12 mouse cellular contexts compared by ENCODE assay signal in the genomic region with DNA sequence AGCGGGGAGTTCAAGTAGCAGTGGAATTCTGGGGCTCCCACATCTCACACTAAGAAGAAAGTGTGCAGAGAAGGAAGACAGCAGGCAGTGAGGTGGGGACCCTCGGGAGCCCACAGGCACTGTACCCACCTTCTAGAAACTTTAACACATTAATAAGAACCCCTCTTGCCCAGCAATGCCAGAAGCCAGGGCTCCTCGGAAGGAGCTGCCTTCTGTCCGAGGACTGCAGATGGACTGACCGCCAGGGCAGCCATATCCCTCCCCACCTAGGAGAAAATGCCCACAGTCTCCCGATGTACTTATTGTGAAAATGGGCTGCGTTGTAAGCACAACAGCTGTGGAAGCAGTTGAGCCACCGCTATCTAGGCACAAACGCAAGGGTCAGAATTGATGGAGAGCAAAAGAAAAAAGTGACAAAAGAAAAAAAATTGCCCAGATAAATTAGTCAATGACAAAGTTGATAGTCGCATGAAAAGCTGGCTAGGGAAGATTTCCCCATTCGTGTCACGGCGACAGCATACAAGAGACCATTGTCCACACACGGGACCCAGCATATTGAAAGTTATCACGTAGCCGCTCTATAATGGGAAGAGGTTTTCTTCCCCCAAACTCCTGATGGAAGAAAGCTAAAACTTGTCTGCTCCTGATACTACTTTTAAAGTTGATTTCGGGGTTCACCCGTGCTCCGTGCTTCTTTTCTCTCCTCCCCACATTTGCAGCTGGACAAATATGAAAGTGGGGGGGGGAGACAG. TPM values are rescaled to one million over a fixed set of nuclear protein-coding genes. Genes with fewer than 3 reads are reported as not detected.
A peak's percentile ranks its signal among the peaks of the same experiment; 100 is the strongest.
DNase-seq lines count a peak whose midpoint lies in the region; ATAC-seq lines count a peak whose summit lies in the region.
"Had no signal": no experiment of that assay in that cellular context is flagged by ENCODE, and none has a peak within 500 bp of the region (broad histone marks: within the 10 kb centered on the region; RNA-seq: fewer than 3 reads in every experiment).

No protein-coding gene starts in this region.

- DNase-seq in lung, postnatal 36 days, result no peak
- DNase-seq in forebrain, embryonic 14.5 days (ENCODE audit: low spot score), result peak; percentile 66
- no peak for DNase-seq in midbrain, embryonic 10.5 days (ENCODE audit: low spot score)
- no peak for DNase-seq in frontal cortex, postnatal 14 days (ENCODE audit: low spot score in 2 of 2)
- DNase-seq in urinary bladder, postnatal 4 days (ENCODE audit: low spot score in 2 of 2), result no peak
- no peak for DNase-seq in kidney, adult 18-20 months
- DNase-seq: kidney, postnatal 36 days; lung, postnatal 14 days had no signal

- no peaks in the 10 kb centered on the region for H3K36me3 ChIP-seq in lung, embryonic 16.5 days (ENCODE audit: control insufficient read depth, insufficient read depth, low read length)
- no peaks in the 10 kb centered on the region for H3K36me3 ChIP-seq in forebrain, embryonic 14.5 days (ENCODE audit: control insufficient read depth, insufficient read depth, low read length)
- H3K36me3 ChIP-seq in midbrain, embryonic 10.5 days, result no peaks in the 10 kb centered on the region
- H3K36me3 ChIP-seq: heart, embryonic 13.5 days had no signal

- H3K9ac ChIP-seq in lung, embryonic 16.5 days (ENCODE audit: low read length), result no peak overlapping the region
- H3K9ac ChIP-seq in forebrain, embryonic 14.5 days (ENCODE audit: low read length), result peak overlapping the region; percentile 38; the same call in 1 of the 2 replicates

- no peaks in the 10 kb centered on the region for H3K9me3 ChIP-seq in lung, embryonic 16.5 days (ENCODE audit: control insufficient read depth, low read length)
- H3K9me3 ChIP-seq in forebrain, embryonic 14.5 days (replicated peaks; ENCODE audit: control insufficient read depth, low read length), result no peaks in the 10 kb centered on the region
- no peaks in the 10 kb centered on the region for H3K9me3 ChIP-seq in midbrain, embryonic 10.5 days (replicated peaks)
- H3K9me3 ChIP-seq: heart, embryonic 13.5 days had no signal

- H3K27me3 ChIP-seq in lung, embryonic 16.5 days (ENCODE audit: control insufficient read depth, insufficient read depth, low read depth, low read length), result no peaks in the 10 kb centered on the region
- no peaks in the 10 kb centered on the region for H3K27me3 ChIP-seq in forebrain, embryonic 14.5 days (replicated peaks; ENCODE audit: control insufficient read depth, insufficient read depth, low read length)
- no peaks in the 10 kb centered on the region for H3K27me3 ChIP-seq in midbrain, embryonic 10.5 days (ENCODE audit: low read depth, poor library complexity, severe bottlenecking)
- H3K27me3 ChIP-seq: heart, embryonic 13.5 days; Patski had no signal

- no peak overlapping the region for H3K27ac ChIP-seq in lung, embryonic 16.5 days (ENCODE audit: low read length)
- peak overlapping the region; percentile 65 for H3K27ac ChIP-seq in forebrain, embryonic 14.5 days (ENCODE audit: low read depth, low read length)
- peak overlapping the region; percentile 78; the same call in 1 of the 2 replicates for H3K27ac ChIP-seq in midbrain, embryonic 10.5 days (replicated peaks)

- 64% methylated on average over 19 of the region's 19 CpGs for WGBS in lung, embryonic 16.5 days
- WGBS in forebrain, embryonic 14.5 days, result 11% methylated on average over 19 of the region's 19 CpGs
- 88% methylated on average over 19 of the region's 19 CpGs for WGBS in midbrain, embryonic 10.5 days

- ATAC-seq in lung, embryonic 16.5 days (ENCODE audit: low read depth), result no peak
- peak; percentile 37 for ATAC-seq in forebrain, embryonic 14.5 days
- ATAC-seq in inflammation-experienced regulatory T-cells, adult 6 months, result no peak
- ATAC-seq: Patski had no signal

- H3K4me2 ChIP-seq in lung, embryonic 16.5 days (ENCODE audit: low read depth, low read length), result 0 out of 2 replicates have a peak overlapping the region, but pooled peaks have one; percentile 2
- H3K4me2 ChIP-seq in forebrain, embryonic 14.5 days (ENCODE audit: low read length), result peak overlapping the region; percentile 41

- H3K4me1 ChIP-seq in lung, embryonic 16.5 days (replicated peaks; ENCODE audit: control insufficient read depth, insufficient read depth, low read length), result peaks cover 6% of the 10 kb centered on the region; the same call in 1 of the 2 replicates
- H3K4me1 ChIP-seq in forebrain, embryonic 14.5 days (ENCODE audit: control insufficient read depth, insufficient read depth, low read length), result peaks cover 28% of the 10 kb centered on the region
- H3K4me1 ChIP-seq in midbrain, embryonic 10.5 days, result peaks cover 30% of the 10 kb centered on the region

- H3K4me3 ChIP-seq in lung, embryonic 16.5 days (ENCODE audit: low read length), result no peak overlapping the region
- peak overlapping the region; percentile 16 for H3K4me3 ChIP-seq in forebrain, embryonic 14.5 days (ENCODE audit: low read depth, low read length)
- no peak overlapping the region for H3K4me3 ChIP-seq in midbrain, embryonic 10.5 days
- H3K4me3 ChIP-seq: heart, embryonic 13.5 days had no signal

RNA-seq across cellular contexts. Expression of gene Nfib, which starts 1.3 kb away (rescaled TPM):
- 104 and 107 TPM in 2 replicates for polyA plus RNA-seq in lung, embryonic 16.5 days (2015; fragmentation: Nextera tagmentation; extraction: Ambion mirVana)
- polyA plus RNA-seq in forebrain, embryonic 14.5 days (2014; fragmentation: Nextera tagmentation; extraction: Ambion mirVana), result 164 and 207 TPM in 2 replicates
- 9.8 and 17.4 TPM in 2 replicates for polyA plus RNA-seq in midbrain, embryonic 10.5 days (2016; fragmentation: Nextera tagmentation; extraction: Ambion mirVana)
- polyA plus RNA-seq in inflammation-experienced regulatory T-cells, adult 6 months (2017; shearing (Covaris generic)), result under 1 TPM in 2 of 3 experiments, not detected in 1; 0.04 to 0.11 TPM
